Mouse (Mus musculus) layer of hippocampus, postnatal 36 days (tissue): ENCODE results near the gene Gjd3. TPM values are rescaled to one million over a fixed set of nuclear protein-coding genes. Genes with fewer than 3 reads are reported as not detected.

Source experiments
- DNase-seq, 2 experiments: peaks; one replicate each; pipeline ENCODE4 v3.0.0; 2022
- total RNA-seq, 2 experiments: library from RNA; stranded (reverse); gene quantifications; 2 replicates each; pipeline ENCODE4 v1.2.3; 2021

Gjd3 gene
- total RNA-seq, 2 experiments from 2014 or later, result 0.96 to 1.1 TPM

DNA sequence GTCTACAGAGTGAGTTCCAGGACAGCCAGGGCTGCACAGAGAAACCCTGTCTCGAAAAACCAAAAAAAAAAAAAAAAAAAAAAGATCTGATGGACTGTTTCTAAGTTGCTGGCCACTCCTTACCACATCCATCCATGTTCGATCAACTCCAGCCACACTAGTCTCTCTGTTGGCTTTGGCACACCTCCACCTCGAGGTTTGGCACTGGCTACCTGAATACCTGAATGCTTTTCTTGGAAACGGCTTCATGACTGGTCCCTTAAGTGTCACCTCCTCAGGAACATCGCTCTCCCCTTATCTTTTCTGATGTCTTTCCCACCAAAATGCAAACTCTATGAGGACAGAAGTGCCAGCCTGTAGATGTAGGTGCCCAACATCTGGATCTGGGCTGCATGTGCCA, 3.5 kb downstream of the Gjd3 start:
- no peak for DNase-seq

- DNase-seq, result no peak
These were observed 4.2 kb downstream of the Gjd3 start for GRCm38 (mm10) chr11:98978526-98979148.

GRCm38 (mm10) chr11:98974871-98975719, 7.7 kb downstream of the Gjd3 start:
- peak; percentile 76 to 77 for DNase-seq

GRCm38 (mm10) chr11:98974213-98974612, 8.6 kb downstream of the Gjd3 start:
- DNase-seq, result no peak

- no peak for DNase-seq
These were observed 9.2 kb downstream of the Gjd3 start for GRCm38 (mm10) chr11:98973584-98973983.

DNA sequence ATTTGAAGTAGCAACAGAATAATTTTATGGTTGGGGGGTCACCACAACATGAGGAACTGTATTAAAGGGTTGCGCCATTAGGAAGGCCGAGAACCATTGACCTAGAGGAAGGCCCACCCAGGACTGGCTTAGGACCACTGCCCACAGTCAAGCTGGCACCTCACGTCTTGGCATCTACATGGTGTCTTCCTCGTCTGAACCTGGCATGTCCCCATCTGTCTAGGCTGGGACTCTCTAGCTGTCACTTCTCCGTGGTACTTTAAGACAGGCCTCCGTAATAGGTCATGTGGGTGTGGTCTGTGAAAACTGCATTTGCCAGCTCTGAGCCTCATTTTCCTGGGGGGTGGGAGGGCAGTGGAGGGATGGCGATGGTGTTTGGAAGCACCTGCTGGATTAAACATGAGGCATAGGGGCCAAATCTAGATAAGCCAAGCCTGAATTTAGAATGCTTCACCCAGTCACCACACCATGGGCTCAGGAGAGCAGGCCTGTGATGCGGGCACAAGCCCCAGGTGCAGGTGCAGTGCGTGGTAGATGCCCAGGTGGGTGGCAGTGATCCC, 9.9 kb downstream of the Gjd3 start:
- DNase-seq, result no peak

- peak; percentile 73 to 78 for DNase-seq
These were observed 10.6 kb downstream of the Gjd3 start for GRCm38 (mm10) chr11:98972215-98972614.

DNA sequence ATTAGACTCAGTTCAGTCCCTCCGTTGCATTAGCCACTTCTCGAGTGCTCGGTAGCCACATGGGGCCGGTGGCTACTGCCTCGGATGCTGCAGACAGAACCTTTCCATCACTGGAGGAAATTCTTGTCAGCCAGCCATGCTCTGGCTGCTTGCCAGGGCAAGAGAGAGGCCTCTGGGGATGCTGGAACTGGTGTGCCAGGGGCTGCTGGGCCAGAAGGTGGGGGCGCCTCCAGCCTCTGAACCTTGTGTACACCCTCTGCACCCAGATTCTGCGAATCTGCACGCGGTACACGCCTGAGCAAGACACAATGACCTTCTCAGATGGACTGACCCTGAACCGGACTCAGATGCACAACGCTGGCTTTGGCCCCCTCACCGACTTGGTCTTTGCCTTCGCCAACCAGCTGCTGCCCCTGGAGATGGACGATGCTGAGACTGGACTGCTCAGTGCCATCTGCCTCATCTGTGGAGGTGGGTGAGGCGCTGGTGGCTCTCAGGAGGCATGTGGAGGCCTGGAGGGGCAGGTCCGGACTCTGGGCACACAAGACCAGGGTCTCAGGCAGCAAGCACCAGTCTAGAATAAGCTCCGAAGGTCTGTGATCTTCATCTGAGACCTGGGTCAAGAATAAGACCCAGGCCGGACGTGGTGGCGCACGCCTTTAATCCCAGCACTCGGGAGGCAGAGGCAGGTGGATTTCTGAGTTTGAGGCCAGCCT, 11.3 kb downstream of the Gjd3 start:
- DNase-seq, result no peak

DNA sequence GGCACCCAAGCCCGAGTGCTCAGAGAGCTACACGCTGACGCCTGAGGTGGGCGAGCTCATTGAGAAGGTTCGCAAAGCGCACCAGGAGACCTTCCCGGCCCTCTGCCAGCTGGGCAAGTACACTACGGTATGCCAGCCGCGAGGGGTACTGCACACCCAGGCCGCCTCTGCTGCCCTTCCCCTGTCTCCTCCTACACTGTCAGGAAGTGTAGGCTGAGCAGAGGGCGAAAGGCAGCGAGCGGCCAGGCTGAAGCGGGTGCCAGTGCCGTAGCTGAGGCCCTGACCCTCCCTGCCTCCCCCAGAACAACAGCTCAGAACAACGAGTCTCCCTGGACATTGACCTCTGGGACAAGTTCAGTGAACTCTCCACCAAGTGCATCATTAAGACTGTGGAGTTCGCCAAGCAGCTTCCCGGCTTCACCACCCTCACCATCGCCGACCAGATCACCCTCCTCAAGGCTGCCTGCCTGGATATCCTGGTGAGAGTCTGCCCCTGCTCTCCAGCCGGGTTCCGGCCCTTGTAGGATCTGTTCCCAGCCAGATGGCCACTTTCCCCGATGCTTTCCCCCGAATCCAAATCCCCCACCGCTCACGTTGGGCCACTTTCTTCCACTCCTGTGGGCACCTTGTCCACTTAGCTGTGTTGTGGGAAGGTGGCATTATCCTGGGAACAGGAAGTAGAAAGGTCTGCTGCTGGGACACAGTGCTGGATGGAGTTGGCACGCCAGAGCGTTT, 12.5 kb downstream of the Gjd3 start:
- DNase-seq, result no peak

GRCm38 (mm10) chr11:98969496-98969927, 13.3 kb downstream of the Gjd3 start:
- DNase-seq, result peak; percentile 79 to 80

DNA sequence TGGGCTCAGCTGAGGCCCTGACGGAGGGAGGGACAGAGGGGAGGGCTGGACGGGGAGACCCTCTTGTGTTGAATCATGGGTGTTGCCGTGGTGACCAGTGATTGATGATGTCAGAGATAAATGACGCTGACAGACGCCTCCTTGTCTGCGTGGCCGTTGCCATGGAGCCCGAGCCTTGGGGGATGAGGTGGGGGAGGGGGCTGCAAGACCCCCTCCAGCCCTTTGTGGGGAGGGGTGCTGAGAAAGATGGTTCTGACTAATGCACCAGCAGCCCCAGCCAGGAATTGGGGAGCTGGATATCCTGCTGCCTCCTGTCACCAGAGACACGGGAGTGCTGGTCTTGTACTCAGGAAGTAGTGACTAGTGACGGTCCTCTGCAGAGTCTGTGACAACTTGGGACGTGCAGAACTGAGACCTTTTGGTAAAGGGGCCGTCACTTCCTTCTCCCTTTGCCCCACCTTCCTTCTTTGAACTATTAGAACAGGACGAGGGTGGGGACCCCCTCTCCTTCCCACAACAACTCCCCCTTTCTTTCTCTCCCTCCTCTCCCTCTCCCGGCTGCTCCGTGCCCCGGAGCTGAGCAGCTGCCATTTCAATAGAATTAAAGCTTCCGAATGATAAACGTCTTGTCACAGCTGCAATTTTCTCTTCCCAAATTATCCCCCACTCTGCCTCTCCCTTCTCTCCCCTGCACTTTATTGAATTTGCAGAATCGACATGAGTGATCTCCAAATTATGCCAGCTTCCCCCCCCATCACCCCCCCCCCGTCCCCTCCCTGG, 13.9 kb downstream of the Gjd3 start:
- DNase-seq, result no peak

GRCm38 (mm10) chr11:98968079-98968478, 14.7 kb downstream of the Gjd3 start:
- DNase-seq, result no peak

GRCm38 (mm10) chr11:98966499-98967141, 16.2 kb downstream of the Gjd3 start:
- peak; percentile 77 to 83 for DNase-seq

DNA sequence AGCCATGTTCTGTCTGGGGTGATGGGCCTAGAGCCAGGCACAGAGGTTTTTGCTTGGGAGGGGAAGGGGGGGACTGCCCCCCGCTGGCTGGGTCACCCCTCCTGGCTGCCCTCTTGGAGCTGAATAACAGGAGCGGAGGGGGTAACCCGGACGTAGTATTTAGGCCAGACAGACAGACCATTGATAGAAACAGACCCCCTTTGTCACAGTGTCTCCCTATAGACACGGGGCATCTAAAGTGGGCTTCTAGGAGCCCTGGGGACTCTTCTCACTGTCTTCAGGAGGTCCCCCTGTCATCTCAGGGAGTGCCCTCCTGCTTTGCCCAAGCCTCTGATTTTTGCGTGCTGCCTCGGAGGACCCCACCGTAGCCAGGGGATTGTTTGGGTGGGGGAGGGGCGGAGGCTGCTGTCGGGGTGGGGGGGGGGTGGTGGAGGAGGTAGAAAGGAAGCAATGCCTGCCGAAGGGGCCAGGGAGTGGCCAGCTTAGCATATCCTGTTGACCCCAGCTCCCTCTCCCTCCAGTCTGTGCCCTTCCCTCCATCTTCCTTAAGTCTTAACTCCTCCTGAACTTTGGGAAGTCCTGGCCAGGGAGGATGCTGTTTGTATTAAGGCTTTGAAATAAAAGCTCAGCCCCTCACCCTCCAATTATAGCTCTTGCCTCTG, 17.3 kb downstream of the Gjd3 start:
- no peak for DNase-seq

DNA sequence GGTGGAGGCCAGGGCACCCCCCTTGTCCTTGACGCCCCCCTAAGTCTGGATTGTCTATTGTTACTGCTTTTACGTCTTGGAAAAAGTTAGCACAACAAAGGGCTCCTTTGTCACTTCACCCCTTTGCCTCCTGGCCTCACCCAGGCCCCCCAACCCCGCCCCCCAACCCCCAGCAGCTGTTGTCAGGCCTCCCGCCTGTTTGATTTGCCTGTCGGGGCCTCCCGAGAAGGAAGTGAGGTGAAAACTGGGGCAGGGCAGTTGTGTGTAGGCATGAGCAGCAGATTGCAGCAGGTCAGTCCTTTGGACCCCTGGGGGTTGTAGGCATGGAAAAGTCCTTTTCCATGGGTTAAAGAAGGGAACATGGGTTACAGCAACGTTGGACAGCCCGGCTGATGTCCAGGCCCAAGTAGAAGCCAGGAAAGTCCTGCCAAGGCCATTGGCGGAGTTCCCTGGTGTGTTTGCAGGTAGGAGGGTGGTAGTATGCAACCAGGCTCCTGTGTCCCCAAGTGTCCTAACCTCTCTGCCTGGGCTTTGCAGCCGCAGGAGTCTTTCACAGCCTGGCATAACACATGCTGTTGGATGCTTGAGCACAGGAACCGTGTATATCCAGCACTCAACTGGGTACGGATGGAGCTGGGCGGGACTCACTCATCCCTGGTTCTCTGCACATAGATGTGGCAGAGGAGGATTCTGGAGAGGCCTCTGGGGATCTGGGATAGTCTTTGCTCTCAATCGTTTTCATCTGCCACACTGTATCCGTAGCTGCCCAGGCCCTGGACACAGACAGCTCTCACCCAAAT, 18.0 kb downstream of the Gjd3 start:
- no peak for DNase-seq

DNA sequence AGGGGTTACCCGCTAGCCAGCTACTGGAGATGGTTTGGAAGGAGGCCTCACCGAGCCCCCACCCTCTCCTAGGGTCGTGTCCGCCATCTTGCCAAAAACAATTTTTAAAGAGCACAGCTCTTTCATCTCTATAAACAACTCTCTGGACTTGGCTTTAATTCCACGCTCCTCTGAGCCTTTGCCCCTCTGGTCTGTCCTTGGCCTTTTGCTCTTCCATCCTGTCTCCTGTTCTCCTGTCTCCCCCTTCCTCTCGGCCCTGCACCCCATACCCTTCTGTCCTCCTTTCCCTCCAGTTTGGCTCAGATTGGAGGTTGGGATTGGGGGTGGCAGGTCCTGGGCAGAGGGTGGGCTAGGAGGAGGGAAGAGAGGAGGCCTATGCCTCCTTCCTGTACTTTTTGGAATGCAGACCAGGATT, 18.6 kb downstream of the Gjd3 start:
- no peak for DNase-seq

GRCm38 (mm10) chr11:98963191-98964021, 19.4 kb downstream of the Gjd3 start:
- DNase-seq, result no peak

DNA sequence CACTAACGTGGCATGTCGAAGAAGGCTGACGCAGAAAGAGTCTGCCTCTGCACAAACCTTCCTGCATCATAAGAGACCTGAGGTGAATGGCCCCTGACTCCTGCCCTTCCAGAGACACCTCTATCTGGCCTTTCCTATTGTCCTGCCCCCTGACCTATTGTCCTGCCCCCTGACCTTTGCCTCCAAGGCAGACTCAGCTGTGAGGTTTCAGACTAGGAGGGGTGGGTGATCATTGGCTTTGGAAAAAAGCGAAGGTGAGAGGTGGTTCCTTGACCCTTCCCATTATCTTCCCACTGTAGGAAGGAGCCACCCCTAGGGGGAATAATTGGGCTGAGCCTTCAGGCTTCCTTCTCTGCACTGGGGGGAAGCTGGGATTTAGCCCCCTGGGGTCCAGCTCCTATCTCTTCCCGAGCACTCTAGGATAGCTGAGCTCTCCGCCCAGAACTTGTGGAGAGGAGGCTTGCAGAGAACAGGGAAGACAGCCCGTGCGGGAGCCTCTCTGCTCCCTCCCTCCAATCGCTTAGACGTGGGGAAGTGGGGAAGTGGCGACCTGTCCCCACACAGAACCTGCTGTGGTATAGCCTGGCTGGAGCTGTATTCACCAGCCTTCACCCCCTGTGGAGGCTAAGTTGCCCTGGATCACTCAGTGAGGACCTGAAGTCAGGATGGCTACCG, 20.3 kb downstream of the Gjd3 start:
- DNase-seq, result no peak
